Mouse (Mus musculus) embryo, embryonic 10.5 days (tissue): Measurements from ENCODE around the gene Hist1h3h.

ENCODE experiments used
- DNase-seq: peaks from one replicate; pipeline ENCODE4 v3.0.0-alpha.2; 2015; ENCODE audit warnings: low spot score

Gene Hist1h3h

GRCm38 (mm10) chr13:21717397-21718357, at the start of gene Hist1h3h:
TSS of gene Hist1h3h (plus strand) at chr13:21717659.
- DNase-seq, result peak; percentile 96

GRCm38 (mm10) chr13:21677305-21677704, 40.2 kb upstream of the Hist1h3h start, which contains the start of gene Olfr1360:
TSS of gene Olfr1360 (minus strand) at chr13:21677405.
- no peak for DNase-seq

GRCm38 (mm10) chr13:21697811-21698210, 19.6 kb upstream of the Hist1h3h start, which contains the start of gene Olfr1359:
TSS of gene Olfr1359 (plus strand) at chr13:21698111.
- DNase-seq, result no peak

- DNase-seq, result no peak
These were observed 10.8 kb upstream of the Hist1h3h start for GRCm38 (mm10) chr13:21706669-21707068.

- peak; percentile 95 for DNase-seq
These were observed 7.3 kb upstream of the Hist1h3h start for GRCm38 (mm10) chr13:21710031-21710711.

GRCm38 (mm10) chr13:21710821-21711525, 6.5 kb upstream of the Hist1h3h start:
- DNase-seq, result peak; percentile 88

GRCm38 (mm10) chr13:21711698-21712097, 5.8 kb upstream of the Hist1h3h start:
- no peak for DNase-seq

- DNase-seq, result peak; percentile 84
These were observed 2.7 kb upstream of the Hist1h3h start for GRCm38 (mm10) chr13:21714725-21715124.

GRCm38 (mm10) chr13:21715131-21715863, 2.2 kb upstream of the Hist1h3h start:
- DNase-seq, result peak; percentile 67

- DNase-seq, result peak; percentile 98
These were observed 1.5 kb upstream of the Hist1h3h start, which contains the start of the genes Hist1h2bl and Hist1h2ai for GRCm38 (mm10) chr13:21715864-21716539. TSS of gene Hist1h2bl (minus strand) at chr13:21716143. TSS of gene Hist1h2ai (plus strand) at chr13:21716422.

- DNase-seq, result peak; percentile 83
These were observed 693 bp upstream of the Hist1h3h start for GRCm38 (mm10) chr13:21716540-21717391.

GRCm38 (mm10) chr13:21718381-21719080, 1.1 kb downstream of the Hist1h3h start:
- DNase-seq, result peak; percentile 72

GRCm38 (mm10) chr13:21721107-21721756, 3.8 kb downstream of the Hist1h3h start:
- peak; percentile 67 for DNase-seq

GRCm38 (mm10) chr13:21721757-21722372, 4.4 kb downstream of the Hist1h3h start, which contains the start of gene Hist1h2bm:
TSS of gene Hist1h2bm (plus strand) at chr13:21722044.
- DNase-seq, result peak; percentile 96

GRCm38 (mm10) chr13:21722373-21722925, 5.0 kb downstream of the Hist1h3h start:
- peak; percentile 76 for DNase-seq

GRCm38 (mm10) chr13:21722993-21723836, 5.8 kb downstream of the Hist1h3h start:
- DNase-seq, result peak; percentile 64
